Comparison of ENCODE assay signal across 9 mouse cellular contexts in the genomic region with DNA sequence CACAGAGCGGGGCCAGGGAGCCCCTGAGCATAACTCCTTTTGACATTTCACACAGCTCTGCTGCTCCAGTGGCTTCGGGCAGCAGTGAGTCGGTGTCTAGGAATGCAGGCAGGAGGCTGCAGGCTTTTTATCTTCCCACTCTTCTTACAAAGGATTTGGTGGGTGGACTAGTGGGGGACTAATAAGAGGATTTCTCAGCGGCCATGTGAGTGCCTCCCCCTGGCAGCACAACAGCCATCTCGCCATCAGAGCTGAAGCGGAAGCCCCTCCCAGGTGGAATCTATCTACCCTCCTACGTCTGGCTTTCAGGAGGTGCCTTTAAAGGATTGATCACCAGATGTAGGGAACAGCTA. TPM values are rescaled to one million over a fixed set of nuclear protein-coding genes. Genes with fewer than 3 reads are reported as not detected.
DNase-seq lines count a peak whose midpoint lies in the region; ATAC-seq lines count a peak whose summit lies in the region.
"Had no signal": no experiment of that assay in that cellular context is flagged by ENCODE, and none has a peak within 500 bp of the region (broad histone marks: within the 10 kb centered on the region; RNA-seq: fewer than 3 reads in every experiment).

No protein-coding gene starts in this region.

- H3K27ac ChIP-seq in liver, embryonic 11.5 days (ENCODE audit: low read depth, low read length) = peak overlapping the region; percentile 58; the same call in 1 of the 2 replicates
- peak overlapping the region; percentile 82 for H3K27ac ChIP-seq in embryonic facial prominence, embryonic 13.5 days
- no peak overlapping the region; the same call in 1 of the 2 replicates for H3K27ac ChIP-seq in intestine, embryonic 16.5 days (ENCODE audit: low read length)
- H3K27ac ChIP-seq in stomach, embryonic 14.5 days (ENCODE audit: low read length) = peak overlapping the region; percentile 87
- H3K27ac ChIP-seq: liver, embryonic 14.5 days had no signal

- no peaks in the 10 kb centered on the region for H3K36me3 ChIP-seq in liver, embryonic 11.5 days (ENCODE audit: control insufficient read depth, insufficient read depth, low read length)
- peaks cover 10% of the 10 kb centered on the region for H3K36me3 ChIP-seq in embryonic facial prominence, embryonic 13.5 days
- no peaks in the 10 kb centered on the region for H3K36me3 ChIP-seq in intestine, embryonic 16.5 days (ENCODE audit: control insufficient read depth, insufficient read depth, low read length)
- H3K36me3 ChIP-seq in stomach, embryonic 14.5 days (ENCODE audit: control insufficient read depth, insufficient read depth, low read length) = no peaks in the 10 kb centered on the region

- H3K27me3 ChIP-seq in liver, embryonic 11.5 days (replicated peaks; ENCODE audit: control insufficient read depth, insufficient read depth, low read length) = no peaks in the 10 kb centered on the region
- no peaks in the 10 kb centered on the region for H3K27me3 ChIP-seq in embryonic facial prominence, embryonic 13.5 days
- no peaks in the 10 kb centered on the region for H3K27me3 ChIP-seq in intestine, embryonic 16.5 days (replicated peaks; ENCODE audit: control insufficient read depth, insufficient read depth, low read length)
- H3K27me3 ChIP-seq in stomach, embryonic 14.5 days (ENCODE audit: control insufficient read depth, insufficient read depth, low read length) = no peaks in the 10 kb centered on the region

- no peak for DNase-seq in liver, embryonic 11.5 days (ENCODE audit: low spot score)
- DNase-seq in liver = no peak
- no peak for DNase-seq in frontal cortex, postnatal 14 days (ENCODE audit: low spot score in 2 of 2)
- DNase-seq in lung, postnatal 25 days (ENCODE audit: low spot score) = no peak
- DNase-seq in cerebellum, adult 18-20 months = no peak

- peak overlapping the region; percentile 9; the same call in 1 of the 2 replicates for H3K4me2 ChIP-seq in liver, embryonic 11.5 days
- peak overlapping the region; percentile 45 for H3K4me2 ChIP-seq in embryonic facial prominence, embryonic 13.5 days
- no peak overlapping the region for H3K4me2 ChIP-seq in intestine, embryonic 16.5 days (ENCODE audit: low read depth, low read length)
- peak overlapping the region; percentile 23; the same call in 1 of the 2 replicates for H3K4me2 ChIP-seq in stomach, embryonic 14.5 days (replicated peaks; ENCODE audit: low read depth, low read length)

- no peak overlapping the region for H3K9ac ChIP-seq in liver, embryonic 11.5 days (ENCODE audit: low read depth, low read length)
- peak overlapping the region; percentile 32; the same call in 1 of the 2 replicates for H3K9ac ChIP-seq in embryonic facial prominence, embryonic 13.5 days
- 0 out of 2 replicates have a peak overlapping the region, but pooled peaks have one; percentile 1 for H3K9ac ChIP-seq in intestine, embryonic 16.5 days (ENCODE audit: low read depth, low read length)
- no peak overlapping the region for H3K9ac ChIP-seq in stomach, embryonic 14.5 days (replicated peaks; ENCODE audit: low read depth, low read length)
- H3K9ac ChIP-seq: liver, embryonic 14.5 days had no signal

- ATAC-seq in liver, embryonic 11.5 days (replicated peaks; ENCODE audit: low FRiP score) = no peak
- ATAC-seq in embryonic facial prominence, embryonic 13.5 days (ENCODE audit: insufficient number of reproducible peaks, insufficient read depth, low FRiP score, low TSS enrichment, low read depth) = no peak
- no peak for ATAC-seq in intestine, embryonic 16.5 days
- ATAC-seq in stomach, embryonic 14.5 days (ENCODE audit: insufficient number of reproducible peaks, insufficient read depth, low FRiP score, low read depth) = no peak

- peaks cover 32% of the 10 kb centered on the region for H3K4me1 ChIP-seq in liver, embryonic 11.5 days (replicated peaks; ENCODE audit: control insufficient read depth, insufficient read depth, low read length)
- H3K4me1 ChIP-seq in embryonic facial prominence, embryonic 13.5 days = peaks cover 47% of the 10 kb centered on the region
- peaks cover 41% of the 10 kb centered on the region for H3K4me1 ChIP-seq in intestine, embryonic 16.5 days (ENCODE audit: control insufficient read depth, insufficient read depth, low read length)
- H3K4me1 ChIP-seq in stomach, embryonic 14.5 days (ENCODE audit: control insufficient read depth, insufficient read depth, low read length) = peaks cover 35% of the 10 kb centered on the region

- 43% methylated on average over 7 of the region's 7 CpGs for WGBS in liver, embryonic 11.5 days
- WGBS in embryonic facial prominence, embryonic 13.5 days = 6% methylated on average over 7 of the region's 7 CpGs
- WGBS in intestine, embryonic 16.5 days = 32% methylated on average over 7 of the region's 7 CpGs
- 17% methylated on average over 7 of the region's 7 CpGs for WGBS in stomach, embryonic 14.5 days

- H3K9me3 ChIP-seq in liver, embryonic 11.5 days (ENCODE audit: control insufficient read depth, low read length) = no peaks in the 10 kb centered on the region
- H3K9me3 ChIP-seq in embryonic facial prominence, embryonic 13.5 days = no peaks in the 10 kb centered on the region
- H3K9me3 ChIP-seq in intestine, embryonic 16.5 days (ENCODE audit: control insufficient read depth, low read length) = no peaks in the 10 kb centered on the region
- H3K9me3 ChIP-seq in stomach, embryonic 14.5 days (ENCODE audit: control insufficient read depth, low read depth, low read length) = no peaks in the 10 kb centered on the region

- no peak overlapping the region for H3K4me3 ChIP-seq in liver, embryonic 11.5 days (ENCODE audit: low read depth, low read length)
- peak overlapping the region; percentile 9; the same call in 1 of the 2 replicates for H3K4me3 ChIP-seq in embryonic facial prominence, embryonic 13.5 days
- H3K4me3 ChIP-seq in intestine, embryonic 16.5 days (ENCODE audit: low read length) = no peak overlapping the region
- no peak overlapping the region for H3K4me3 ChIP-seq in stomach, embryonic 14.5 days (ENCODE audit: low read depth, low read length)

RNA-seq across cellular contexts. Expression of a gene that starts 34.7 kb away (rescaled TPM):
- 37.4 and 37.7 TPM in 2 replicates for polyA plus RNA-seq in liver, embryonic 11.5 days (2014; fragmentation: Nextera tagmentation; extraction: Ambion mirVana)
- 80.5 and 84.3 TPM in 2 replicates for polyA plus RNA-seq in embryonic facial prominence, embryonic 13.5 days (2015; fragmentation: Nextera tagmentation; extraction: Ambion mirVana)
- 81.3 and 90.6 TPM in 2 replicates for polyA plus RNA-seq in intestine, embryonic 16.5 days (2015; fragmentation: Nextera tagmentation; extraction: Ambion mirVana)
- 90.3 and 95.8 TPM in 2 replicates for polyA plus RNA-seq in stomach, embryonic 14.5 days (2014; fragmentation: Nextera tagmentation; extraction: Ambion mirVana)

RNA-seq across cellular contexts. Expression of a gene that starts 44.1 kb away (rescaled TPM):
- polyA plus RNA-seq in liver, embryonic 11.5 days (2014; fragmentation: Nextera tagmentation; extraction: Ambion mirVana) = 3.5 and 3.8 TPM in 2 replicates
- 12.8 and 14.6 TPM in 2 replicates for polyA plus RNA-seq in embryonic facial prominence, embryonic 13.5 days (2015; fragmentation: Nextera tagmentation; extraction: Ambion mirVana)
- 7.3 and 8.8 TPM in 2 replicates for polyA plus RNA-seq in intestine, embryonic 16.5 days (2015; fragmentation: Nextera tagmentation; extraction: Ambion mirVana)
- 11.4 and 14.1 TPM in 2 replicates for polyA plus RNA-seq in stomach, embryonic 14.5 days (2014; fragmentation: Nextera tagmentation; extraction: Ambion mirVana)

Comparison
In these comparisons a context has a peak if more than half of its experiments do, and no peak if none do; other contexts are left out.
1. H3K9ac ChIP-seq: peak in embryonic facial prominence, embryonic 13.5 days (single experiment) and intestine, embryonic 16.5 days (single experiment); none in liver, embryonic 11.5 days (single experiment) and stomach, embryonic 14.5 days (single experiment).